Mouse (Mus musculus): ENCODE results near the gene P2ry13. TPM values are rescaled to one million over a fixed set of nuclear protein-coding genes. Genes with fewer than 3 reads are reported as not detected.

Gene P2ry13
- total RNA-seq, 2 experiments from 2014 or later: 0.05 to 0.47 TPM

Other genes starting within 250 kb of the P2ry13 start
- gene Med12l, start 205.1 kb downstream of the P2ry13 start, total RNA-seq (2014; fragmentation: Nextera tagmentation): 0.81 and 1.7 TPM in 2 replicates
- gene Med12l, start 205.1 kb downstream of the P2ry13 start, total RNA-seq (2017): 1.2 and 2.4 TPM in 2 replicates
- 17.4 and 20.6 TPM in 2 replicates for gene Gpr171, start 109.1 kb downstream of the P2ry13 start, total RNA-seq (2014; fragmentation: Nextera tagmentation)
- 24.2 and 29.3 TPM in 2 replicates for gene Gpr171, start 109.1 kb downstream of the P2ry13 start, total RNA-seq (2017)
- 7.4 and 8.6 TPM in 2 replicates for gene P2ry14, start 57.3 kb downstream of the P2ry13 start, total RNA-seq (2014; fragmentation: Nextera tagmentation)
- 3.6 and 6.3 TPM in 2 replicates for gene P2ry14, start 57.3 kb downstream of the P2ry13 start, total RNA-seq (2017)
- not detected in 2 replicates for gene Gpr87, start 15.8 kb downstream of the P2ry13 start, total RNA-seq (2014; fragmentation: Nextera tagmentation)
- gene Gpr87, start 15.8 kb downstream of the P2ry13 start, total RNA-seq (2017): not detected in 2 replicates
- not detected in 2 replicates for gene P2ry12, start 52.0 kb upstream of the P2ry13 start, total RNA-seq (2014; fragmentation: Nextera tagmentation)
- not detected in 2 replicates for gene P2ry12, start 52.0 kb upstream of the P2ry13 start, total RNA-seq (2017)
- not detected in 2 replicates for gene Igsf10, start 133.5 kb upstream of the P2ry13 start, total RNA-seq (2014; fragmentation: Nextera tagmentation)
- gene Igsf10, start 133.5 kb upstream of the P2ry13 start, total RNA-seq (2017): not detected in 2 replicates